In genomic region chr7:96626338-96626737, GRCm38 (mm10) we compare ENCODE assay signal across 31 mouse cellular contexts.
DNase-seq lines count a peak whose midpoint lies in the region; ATAC-seq and TF ChIP-seq lines count a peak whose summit lies in the region.
"Had no signal": no experiment of that assay in that cellular context is flagged by ENCODE, and none has a peak within 500 bp of the region (broad histone marks: within the 10 kb centered on the region; RNA-seq: fewer than 3 reads in every experiment).

No protein-coding gene starts in this region.

- no peaks in the 10 kb centered on the region for H3K79me2 ChIP-seq in CH12.LX (replicated peaks; ENCODE audit: control insufficient read depth, extremely low read depth, insufficient read depth, poor library complexity, severe bottlenecking)

- dilution Hi-C loops in CH12.LX (cut with MboI; ENCODE audit: extremely low pct_ligation_motif_present, extremely low pct_unique_long_range_greater_than_20kb, low sequenced_read_pairs), result no loop called here

- TF ChIP-seq RAD21 in CH12.LX (IDR thresholded peaks at IDR 0.05; ENCODE audit: low read depth, low read length), result no peak

- H3K4me3 ChIP-seq in CH12.LX (replicated peaks in 1 of 3; ENCODE audit: low read depth in 2 of 3, low read length in 2 of 3, poor library complexity in 1 of 3), result no peak overlapping the region
- H3K4me3 ChIP-seq: forebrain, embryonic 10.5 days; forebrain, embryonic 15.5 days; heart, embryonic 15.5 days; kidney, embryonic 15.5 days; left cerebral cortex, adult 2 months; limb, embryonic 12.5 days; liver, embryonic 15.5 days; lung, embryonic 15.5 days; midbrain, embryonic 10.5 days; midbrain, embryonic 15.5 days had no signal

- peak; percentile 48 for ATAC-seq in erythroid progenitor cell, adult 5-6 weeks (replicated peaks; ENCODE audit: low FRiP score, poor library complexity, severe bottlenecking)
- ATAC-seq in megakaryocyte-erythroid progenitor cell, adult 5-6 weeks (replicated peaks; ENCODE audit: low FRiP score, low TSS enrichment, poor library complexity, severe bottlenecking), result no peak
- ATAC-seq: forebrain, embryonic 15.5 days; hindbrain, embryonic 16.5 days; midbrain, embryonic 15.5 days; Patski had no signal

- intact Hi-C loops in heart, postnatal 25 days (cut with DNase I), result loop anchor here (10.0 kb wide), 1 partner anchor 288 kb away; no protein-coding TSS in a partner anchor
- intact Hi-C loops in heart, postnatal 36 days (cut with DNase I), result no loop called here

- DNase-seq in gastrocnemius, postnatal 25 days, result peak; percentile 14
- no peak for DNase-seq in gastrocnemius, adult 18-20 months (ENCODE audit: low spot score)
- peak; percentile 10 for DNase-seq in heart, postnatal 25 days (ENCODE audit: low spot score)
- DNase-seq in heart, postnatal 36 days, result no peak
- peak; percentile 17 for DNase-seq in CH12.LX (ENCODE audit: extremely low read depth)
- DNase-seq: adrenal gland, postnatal 10 days; cerebellum, adult 8-10 months; cerebellum, postnatal 25 days; kidney, adult 18-20 months; kidney, postnatal 25 days; right cerebral cortex, postnatal 25 days; spleen, adult 18-20 months; thymus, adult 2 months; thymus, postnatal 36 days had no signal

- no peaks in the 10 kb centered on the region for H3K36me3 ChIP-seq in CH12.LX (replicated peaks in 1 of 2; ENCODE audit: control insufficient read depth in 1 of 2, insufficient read depth in 1 of 2, low read length in 1 of 2)
- H3K36me3 ChIP-seq: forebrain, embryonic 10.5 days; forebrain, embryonic 15.5 days; G1E; heart, embryonic 15.5 days; kidney, embryonic 15.5 days; limb, embryonic 12.5 days; liver, embryonic 15.5 days; lung, embryonic 15.5 days; midbrain, embryonic 10.5 days; midbrain, embryonic 15.5 days had no signal

- H3K4me1 ChIP-seq in CH12.LX (ENCODE audit: control insufficient read depth in 1 of 2, insufficient read depth in 2 of 2), result peaks cover 0 to 16% of the 10 kb centered on the region in 2 experiments; a peak in 2 of 4 replicates
- H3K4me1 ChIP-seq: forebrain, embryonic 15.5 days; heart, embryonic 15.5 days; limb, embryonic 12.5 days; liver, embryonic 15.5 days; lung, embryonic 15.5 days; midbrain, embryonic 15.5 days had no signal

- H3K27me3 ChIP-seq in CH12.LX (replicated peaks), result no peaks in the 10 kb centered on the region
- H3K27me3 ChIP-seq: forebrain, embryonic 15.5 days; kidney, embryonic 15.5 days; limb, embryonic 12.5 days; liver, embryonic 15.5 days; lung, embryonic 15.5 days; midbrain, embryonic 15.5 days; Patski had no signal

- no peak for TF ChIP-seq EP300 in CH12.LX (IDR thresholded peaks at IDR 0.05; ENCODE audit: low read length)

- H3K9me3 ChIP-seq in CH12.LX (replicated peaks; ENCODE audit: low read length), result peaks cover 8% of the 10 kb centered on the region
- H3K9me3 ChIP-seq: forebrain, embryonic 10.5 days; forebrain, embryonic 15.5 days; heart, embryonic 15.5 days; kidney, embryonic 15.5 days; limb, embryonic 12.5 days; liver, embryonic 15.5 days; lung, embryonic 15.5 days; midbrain, embryonic 10.5 days; midbrain, embryonic 15.5 days had no signal

- TF ChIP-seq POLR2A in CH12.LX (IDR thresholded peaks at IDR 0.05; ENCODE audit: low read depth, low read length), result no peak

- TF ChIP-seq CTCF in CH12.LX (conservative IDR thresholded peaks at IDR 0.05 in 1 of 2, IDR thresholded peaks at IDR 0.05 in 1 of 2; ENCODE audit: low read depth in 2 of 2, low read length in 2 of 2), result no peak

- in situ Hi-C loops in CH12.LX (cut with MboI; ENCODE audit: low pct_ligation_motif_present, low pct_unique_long_range_greater_than_20kb, low sequenced_read_pairs), result no loop called here

- H3K4me2 ChIP-seq in CH12.LX (ENCODE audit: insufficient read depth, low read depth, poor library complexity, severe bottlenecking), result no peak overlapping the region
- H3K4me2 ChIP-seq: forebrain, embryonic 15.5 days; heart, embryonic 15.5 days; kidney, embryonic 15.5 days; limb, embryonic 12.5 days; liver, embryonic 15.5 days; lung, embryonic 15.5 days; midbrain, embryonic 15.5 days had no signal

- no peak overlapping the region for H3K27ac ChIP-seq in CH12.LX (ENCODE audit: insufficient read depth, low read depth)
- H3K27ac ChIP-seq: forebrain, embryonic 10.5 days; forebrain, embryonic 15.5 days; heart, embryonic 15.5 days; kidney, embryonic 15.5 days; left cerebral cortex, adult 2 months; limb, embryonic 12.5 days; liver, embryonic 15.5 days; lung, embryonic 15.5 days; macrophage; midbrain, embryonic 10.5 days; midbrain, embryonic 15.5 days; stomach, postnatal 0 days had no signal

- no peak overlapping the region for H3K9ac ChIP-seq in CH12.LX (ENCODE audit: insufficient read depth, low read depth)
- H3K9ac ChIP-seq: forebrain, embryonic 15.5 days; heart, embryonic 15.5 days; kidney, embryonic 15.5 days; limb, embryonic 12.5 days; liver, embryonic 15.5 days; lung, embryonic 15.5 days; midbrain, embryonic 15.5 days had no signal

TF ChIP-seq in CH12.LX, 34 proteins besides CTCF, POLR2A, EP300 and RAD21:
- TF ChIP-seq MEF2A (IDR thresholded peaks at IDR 0.05; ENCODE audit: borderline replicate concordance, low read depth, low read length), result no peak
- no peak for TF ChIP-seq MAFK (IDR thresholded peaks at IDR 0.05; ENCODE audit: insufficient replicate concordance, low read length)
- no peak for TF ChIP-seq GABPA (IDR thresholded peaks at IDR 0.05; ENCODE audit: insufficient replicate concordance, low read depth, low read length)
- no peak for TF ChIP-seq USF2 (conservative IDR thresholded peaks at IDR 0.05; ENCODE audit: low read depth, low read length)
- TF ChIP-seq IRF4 (IDR thresholded peaks at IDR 0.05; ENCODE audit: low read depth, low read length), result no peak
- TF ChIP-seq NRF1 (IDR thresholded peaks at IDR 0.05; ENCODE audit: low read depth, low read length), result no peak
- TF ChIP-seq RCOR1 (conservative IDR thresholded peaks at IDR 0.05; ENCODE audit: low read depth, low read length), result no peak
- TF ChIP-seq JUND (conservative IDR thresholded peaks at IDR 0.05; ENCODE audit: low read depth, low read length), result no peak
- no peak for TF ChIP-seq JUN (IDR thresholded peaks at IDR 0.05; ENCODE audit: insufficient read depth, low read depth, low read length)
- no peak for TF ChIP-seq POLR2AphosphoS2 (IDR thresholded peaks at IDR 0.05; ENCODE audit: low read depth, low read length)
- TF ChIP-seq ZKSCAN1 (IDR thresholded peaks at IDR 0.05; ENCODE audit: borderline replicate concordance, low read depth, low read length), result no peak
- TF ChIP-seq KAT2A (IDR thresholded peaks at IDR 0.05; ENCODE audit: insufficient replicate concordance, low read length), result no peak
- TF ChIP-seq ZC3H11A (IDR thresholded peaks at IDR 0.05; ENCODE audit: low read depth, low read length), result no peak
- no peak for TF ChIP-seq TCF12 (IDR thresholded peaks at IDR 0.05; ENCODE audit: low read depth, low read length)
- no peak for TF ChIP-seq CHD2 (IDR thresholded peaks at IDR 0.05; ENCODE audit: low read length)

Comparison
In these comparisons a context has a peak if more than half of its experiments do, and no peak if none do; other contexts are left out.
1. DNase-seq: peak in gastrocnemius, postnatal 25 days (single experiment), heart, postnatal 25 days (single experiment) and CH12.LX (single experiment); none in gastrocnemius, adult 18-20 months (single experiment) and heart, postnatal 36 days (0 of 2).